8 mouse cellular contexts compared by ENCODE assay signal in genomic region chr11:118289562-118289961, GRCm38 (mm10). TPM values are rescaled to one million over a fixed set of nuclear protein-coding genes. Genes with fewer than 3 reads are reported as not detected.
DNase-seq lines count a peak whose midpoint lies in the region; ATAC-seq and TF ChIP-seq lines count a peak whose summit lies in the region.

No protein-coding gene starts in this region.

- no peak for DNase-seq in heart, adult 2 months
- no peak for DNase-seq in heart, adult 18-20 months
- peak; percentile 21 for DNase-seq in CH12.LX (ENCODE audit: extremely low read depth)
- DNase-seq in liver, embryonic 13.5 days, result no peak
- DNase-seq in left cerebral cortex, postnatal 25 days (ENCODE audit: low spot score in 2 of 2), result no peak
- DNase-seq in urinary bladder, postnatal 10 days (ENCODE audit: low spot score), result no peak
- DNase-seq in thymus, postnatal 14 days, result no peak

- in situ Hi-C loops in CH12.LX (cut with MboI; ENCODE audit: low pct_ligation_motif_present, low pct_unique_long_range_greater_than_20kb, low sequenced_read_pairs), result no loop called here

- under 1% methylated on average over 22 of the region's 22 CpGs for WGBS in heart, adult 2 months
- WGBS in embryonic facial prominence, embryonic 15.5 days, result 0% methylated on average over 22 of the region's 22 CpGs
- WGBS in liver, embryonic 13.5 days (ENCODE audit: insufficient replicate concordance), result 1% methylated on average over 22 of the region's 22 CpGs

- intact Hi-C loops in heart, adult 2 months (cut with DNase I), result no loop called here
- intact Hi-C loops in left cerebral cortex, postnatal 25 days (cut with DNase I), result no loop called here

- H3K4me1 ChIP-seq in heart, adult 2 months (ENCODE audit: control insufficient read depth, insufficient read depth, low read length), result peaks cover 8% of the 10 kb centered on the region
- H3K4me1 ChIP-seq in CH12.LX (ENCODE audit: control insufficient read depth in 1 of 2, insufficient read depth in 2 of 2), result peaks cover 2 to 25% of the 10 kb centered on the region in 2 experiments; a peak in 3 of 4 replicates
- H3K4me1 ChIP-seq in embryonic facial prominence, embryonic 15.5 days, result peaks cover 15% of the 10 kb centered on the region
- peaks cover 32% of the 10 kb centered on the region for H3K4me1 ChIP-seq in liver, embryonic 13.5 days (replicated peaks)

- dilution Hi-C loops in CH12.LX (cut with MboI; ENCODE audit: extremely low pct_ligation_motif_present, extremely low pct_unique_long_range_greater_than_20kb, low sequenced_read_pairs), result no loop called here

- peak overlapping the region; percentile 68 for H3K9ac ChIP-seq in heart, adult 2 months (ENCODE audit: low read depth, low read length)
- peak overlapping the region; percentile 77 for H3K9ac ChIP-seq in CH12.LX (ENCODE audit: insufficient read depth, low read depth)
- peak overlapping the region; percentile 88 for H3K9ac ChIP-seq in embryonic facial prominence, embryonic 15.5 days
- H3K9ac ChIP-seq in liver, embryonic 13.5 days, result peak overlapping the region; percentile 85

- no peaks in the 10 kb centered on the region for H3K27me3 ChIP-seq in heart, adult 2 months (ENCODE audit: control insufficient read depth, insufficient read depth, low read length)
- H3K27me3 ChIP-seq in CH12.LX (replicated peaks), result peaks cover 24% of the 10 kb centered on the region
- no peaks in the 10 kb centered on the region for H3K27me3 ChIP-seq in embryonic facial prominence, embryonic 15.5 days
- H3K27me3 ChIP-seq in liver, embryonic 13.5 days, result peaks cover 6% of the 10 kb centered on the region; the same call in 1 of the 2 replicates

- H3K79me2 ChIP-seq in heart, adult 2 months (replicated peaks; ENCODE audit: control insufficient read depth, insufficient read depth, low read length), result no peaks in the 10 kb centered on the region
- peaks cover 31% of the 10 kb centered on the region for H3K79me2 ChIP-seq in CH12.LX (replicated peaks; ENCODE audit: control insufficient read depth, extremely low read depth, insufficient read depth, poor library complexity, severe bottlenecking)

- H3K27ac ChIP-seq in heart, adult 2 months, result peak overlapping the region; percentile 96
- H3K27ac ChIP-seq in CH12.LX (ENCODE audit: insufficient read depth, low read depth), result peak overlapping the region; percentile 59
- peak overlapping the region; percentile 89 for H3K27ac ChIP-seq in embryonic facial prominence, embryonic 15.5 days (replicated peaks)
- peak overlapping the region; percentile 60 for H3K27ac ChIP-seq in liver, embryonic 13.5 days

- no peak for TF ChIP-seq RAD21 in CH12.LX (IDR thresholded peaks at IDR 0.05; ENCODE audit: low read depth, low read length)

- TF ChIP-seq POLR2A in heart, adult 2 months (IDR thresholded peaks at IDR 0.05; ENCODE audit: insufficient read depth, low read depth, low read length), result no peak
- TF ChIP-seq POLR2A in CH12.LX (IDR thresholded peaks at IDR 0.05; ENCODE audit: low read depth, low read length), result no peak

- no peaks in the 10 kb centered on the region for H3K36me3 ChIP-seq in heart, adult 2 months (ENCODE audit: control insufficient read depth, insufficient read depth, low read length)
- H3K36me3 ChIP-seq in CH12.LX (replicated peaks in 1 of 2; ENCODE audit: control insufficient read depth in 1 of 2, insufficient read depth in 1 of 2, low read length in 1 of 2), result peaks cover 30 to 37% of the 10 kb centered on the region in 2 experiments
- H3K36me3 ChIP-seq in embryonic facial prominence, embryonic 15.5 days, result peaks cover 30% of the 10 kb centered on the region
- peaks cover 33% of the 10 kb centered on the region for H3K36me3 ChIP-seq in liver, embryonic 13.5 days

- H3K4me2 ChIP-seq in CH12.LX (ENCODE audit: insufficient read depth, low read depth, poor library complexity, severe bottlenecking), result peak overlapping the region; percentile 65; the same call in 1 of the 2 replicates
- peak overlapping the region; percentile 86 for H3K4me2 ChIP-seq in embryonic facial prominence, embryonic 15.5 days (replicated peaks)
- peak overlapping the region; percentile 95 for H3K4me2 ChIP-seq in liver, embryonic 13.5 days

- peak overlapping the region; percentile 97 for H3K4me3 ChIP-seq in heart, adult 2 months
- H3K4me3 ChIP-seq in CH12.LX (replicated peaks in 1 of 3; ENCODE audit: low read depth in 2 of 3, low read length in 2 of 3, poor library complexity in 1 of 3), result peak overlapping the region; percentile 86 to 97 (median 91)
- peak overlapping the region; percentile 96 for H3K4me3 ChIP-seq in embryonic facial prominence, embryonic 15.5 days (replicated peaks)
- peak overlapping the region; percentile 79 for H3K4me3 ChIP-seq in liver, embryonic 13.5 days (replicated peaks)

- TF ChIP-seq EP300 in heart, adult 2 months (IDR thresholded peaks at IDR 0.05; ENCODE audit: insufficient read depth, low read depth, low read length), result no peak
- TF ChIP-seq EP300 in CH12.LX (IDR thresholded peaks at IDR 0.05; ENCODE audit: low read length), result no peak

- H3K9me3 ChIP-seq in CH12.LX (replicated peaks; ENCODE audit: low read length), result peaks cover 6% of the 10 kb centered on the region
- no peaks in the 10 kb centered on the region for H3K9me3 ChIP-seq in embryonic facial prominence, embryonic 15.5 days (replicated peaks)
- no peaks in the 10 kb centered on the region for H3K9me3 ChIP-seq in liver, embryonic 13.5 days (replicated peaks)

- ATAC-seq in embryonic facial prominence, embryonic 15.5 days (ENCODE audit: insufficient number of reproducible peaks, low FRiP score, low TSS enrichment, low read depth), result no peak
- ATAC-seq in liver, embryonic 13.5 days (ENCODE audit: low read depth), result no peak

- no peak for TF ChIP-seq CTCF in heart, adult 2 months (IDR thresholded peaks at IDR 0.05)
- no peak for TF ChIP-seq CTCF in CH12.LX (conservative IDR thresholded peaks at IDR 0.05 in 1 of 2, IDR thresholded peaks at IDR 0.05 in 1 of 2; ENCODE audit: low read depth in 2 of 2, low read length in 2 of 2)

TF ChIP-seq in CH12.LX, 34 proteins besides CTCF, POLR2A, EP300 and RAD21:
- no peak for TF ChIP-seq USF1 (IDR thresholded peaks at IDR 0.05; ENCODE audit: low read depth, low read length)
- TF ChIP-seq ZMIZ1 (IDR thresholded peaks at IDR 0.05; ENCODE audit: low read depth, low read length), result no peak
- no peak for TF ChIP-seq NRF1 (IDR thresholded peaks at IDR 0.05; ENCODE audit: low read depth, low read length)
- TF ChIP-seq ZNF384 (IDR thresholded peaks at IDR 0.05; ENCODE audit: low read depth, low read length), result no peak
- no peak for TF ChIP-seq PAX5 (IDR thresholded peaks at IDR 0.05; ENCODE audit: low read length)
- TF ChIP-seq USF2 (conservative IDR thresholded peaks at IDR 0.05; ENCODE audit: low read depth, low read length), result no peak
- TF ChIP-seq KAT2A (IDR thresholded peaks at IDR 0.05; ENCODE audit: insufficient replicate concordance, low read length), result no peak
- no peak for TF ChIP-seq RCOR1 (conservative IDR thresholded peaks at IDR 0.05; ENCODE audit: low read depth, low read length)
- TF ChIP-seq JUND (conservative IDR thresholded peaks at IDR 0.05; ENCODE audit: low read depth, low read length), result no peak

RNA-seq across cellular contexts. Expression of gene Usp36, which starts 0.5 kb away (rescaled TPM):
- 10 to 100 TPM; 13.1 to 15.5 TPM for total RNA-seq in heart, adult 2 months (2021)
- 10.3 and 14.6 TPM in 2 replicates for polyA plus RNA-seq in heart, adult 2 months (2012; rRNA removed)
- total RNA-seq in heart, adult 18-20 months (2021), result 10 to 100 TPM; 12.3 to 12.4 TPM
- total RNA-seq in CH12.LX (2012; rRNA removed), result 19.5 and 25.5 TPM in 2 replicates
- total RNA-seq in CH12.LX (2014; rRNA removed), result 9.8 and 10.7 TPM in 2 replicates
- polyA plus RNA-seq in CH12.LX (2012; ENCODE audit: insufficient read length, low read depth), result 38.7 and 42.6 TPM in 2 replicates
- 23.2 and 25.4 TPM in 2 replicates for polyA plus RNA-seq in embryonic facial prominence, embryonic 15.5 days (2015; fragmentation: Nextera tagmentation; extraction: Ambion mirVana)
- polyA plus RNA-seq in liver, embryonic 13.5 days (2015; fragmentation: Nextera tagmentation; extraction: Ambion mirVana), result 6.9 and 7.9 TPM in 2 replicates
- total RNA-seq in left cerebral cortex, postnatal 25 days (2021), result 10 to 100 TPM; 23.5 to 29.6 TPM

RNA-seq across cellular contexts. Expression of gene Cyth1, which starts 41.2 kb away (rescaled TPM):
- 10 to 100 TPM; 54.1 to 56.0 TPM for total RNA-seq in heart, adult 2 months (2021)
- 30.7 and 39.6 TPM in 2 replicates for polyA plus RNA-seq in heart, adult 2 months (2012; rRNA removed)
- 10 to 100 TPM; 54.1 to 63.2 TPM for total RNA-seq in heart, adult 18-20 months (2021)
- total RNA-seq in CH12.LX (2012; rRNA removed), result 47.8 and 49.7 TPM in 2 replicates
- total RNA-seq in CH12.LX (2014; rRNA removed), result 108 and 122 TPM in 2 replicates
- 79.7 and 127 TPM in 2 replicates for polyA plus RNA-seq in CH12.LX (2012; ENCODE audit: insufficient read length, low read depth)
- 19.5 and 20.4 TPM in 2 replicates for polyA plus RNA-seq in embryonic facial prominence, embryonic 15.5 days (2015; fragmentation: Nextera tagmentation; extraction: Ambion mirVana)
- polyA plus RNA-seq in liver, embryonic 13.5 days (2015; fragmentation: Nextera tagmentation; extraction: Ambion mirVana), result 2.3 and 3.1 TPM in 2 replicates
- 10 to 100 TPM; 64.9 to 70.1 TPM for total RNA-seq in left cerebral cortex, postnatal 25 days (2021)

RNA-seq across cellular contexts. Expression of gene Cep295nl, which starts 52.7 kb away (rescaled TPM):
- under 1 TPM; 0.32 to 0.65 TPM for total RNA-seq in heart, adult 2 months (2021)
- 0.15 and 0.18 TPM in 2 replicates for polyA plus RNA-seq in heart, adult 2 months (2012; rRNA removed)
- under 1 TPM; 0.39 to 0.42 TPM for total RNA-seq in heart, adult 18-20 months (2021)
- total RNA-seq in CH12.LX (2012; rRNA removed) (not detected in 2 replicates), CH12.LX (2014; rRNA removed) (not detected in 2 replicates)
- not detected in 2 replicates for polyA plus RNA-seq in CH12.LX (2012; ENCODE audit: insufficient read length, low read depth)
- 0.59 and 0.64 TPM in 2 replicates for polyA plus RNA-seq in embryonic facial prominence, embryonic 15.5 days (2015; fragmentation: Nextera tagmentation; extraction: Ambion mirVana)
- not detected in 2 replicates for polyA plus RNA-seq in liver, embryonic 13.5 days (2015; fragmentation: Nextera tagmentation; extraction: Ambion mirVana)
- total RNA-seq in left cerebral cortex, postnatal 25 days (2021), result 1 to 10 TPM in 1 of 2 experiments, under 1 TPM in 1; 0.66 to 1.2 TPM
